Mouse (Mus musculus) CH12.LX (cell line): ENCODE data around the gene Sept9. TPM values are rescaled to one million over a fixed set of nuclear protein-coding genes. Genes with fewer than 3 reads are reported as not detected.

ENCODE experiments used
- DNase-seq: peaks from one replicate; pipeline ENCODE4 v3.0.0-alpha.2; 2013; ENCODE audit errors: extremely low read depth
- H3K27ac ChIP-seq: 2 replicates; pipeline ENCODE4 v1.5.1; 2012; ENCODE audit warnings: low read depth, mild to moderate bottlenecking, control low read depth, moderate library complexity; ENCODE audit not compliant: insufficient read depth
- H3K27me3 ChIP-seq: replicated peaks from 2 replicates; pipeline ENCODE3; 2012; ENCODE audit warnings: inconsistent platforms
- H3K36me3 ChIP-seq, 2 experiments: replicated peaks in 1 of 2; 2 replicates each; pipeline versions ENCODE3 to v1.6.1; 2012; ENCODE audit warnings: inconsistent platforms in 1 of 2, low read length in 1 of 2, mild to moderate bottlenecking in 1 of 2, mixed read lengths in 1 of 2, moderate library complexity in 1 of 2; ENCODE audit not compliant: control insufficient read depth in 1 of 2, insufficient read depth in 1 of 2
- H3K4me1 ChIP-seq, 2 experiments: 2 replicates each; pipeline ENCODE4 v1.6.1; 2012; ENCODE audit warnings: inconsistent platforms in 1 of 2, moderate library complexity in 1 of 2; ENCODE audit not compliant: insufficient read depth in 2 of 2, control insufficient read depth in 1 of 2
- H3K4me2 ChIP-seq: 2 replicates; pipeline ENCODE4 v1.6.1; 2012; ENCODE audit warnings: low read depth, mild to moderate bottlenecking, control low read depth; ENCODE audit not compliant: poor library complexity, insufficient read depth, severe bottlenecking
- H3K4me3 ChIP-seq, 3 experiments: fragments of 150-350 bp in 1 of 3; sonication (generic) in 1 of 3; replicated peaks in 1 of 3; 2 replicates each; pipeline versions ENCODE3 to v1.5.1; 2011 to 2012; ENCODE audit warnings: low read depth in 2 of 3, low read length in 2 of 3, mild to moderate bottlenecking in 2 of 3, moderate library complexity in 2 of 3, control low read depth in 1 of 3, improper control_type of control experiment in 1 of 3, inconsistent platforms in 1 of 3, mixed read lengths in 1 of 3; ENCODE audit not compliant: poor library complexity in 1 of 3
- H3K79me2 ChIP-seq: replicated peaks from 2 replicates; pipeline ENCODE4 v1.6.1; 2012; ENCODE audit warnings: mild to moderate bottlenecking, moderate library complexity; ENCODE audit not compliant: control insufficient read depth, poor library complexity, insufficient read depth, severe bottlenecking; ENCODE audit errors: extremely low read depth
- H3K9ac ChIP-seq: 2 replicates; pipeline ENCODE4 v1.6.1; 2012; ENCODE audit warnings: low read depth, mild to moderate bottlenecking, control low read depth, moderate library complexity; ENCODE audit not compliant: insufficient read depth
- H3K9me3 ChIP-seq: replicated peaks from 2 replicates; pipeline ENCODE3; 2012; ENCODE audit warnings: low read length, inconsistent platforms, mixed read lengths
- BHLHE40 ChIP-seq: IDR thresholded peaks from 2 replicates; pipeline ENCODE4 v1.6.1; 2011; ENCODE audit warnings: mild to moderate bottlenecking, low read depth, low read length, improper control_type of control experiment
- CHD1 ChIP-seq: IDR thresholded peaks from 2 replicates; pipeline ENCODE4 v1.6.1; 2012; ENCODE audit warnings: low read depth, low read length, improper control_type of control experiment, inconsistent platforms
- CHD2 ChIP-seq: IDR thresholded peaks from 2 replicates; pipeline ENCODE4 v1.6.1; 2011; ENCODE audit warnings: low read length, improper control_type of control experiment
- CTCF ChIP-seq, 2 experiments: IDR thresholded peaks in 1 of 2; conservative IDR thresholded peaks in 1 of 2; 2 replicates each; pipeline ENCODE4 v1.5.1; 2011 to 2012; ENCODE audit warnings: low read depth in 2 of 2, low read length in 2 of 2, improper control_type of control experiment in 1 of 2, inconsistent platforms in 1 of 2, mild to moderate bottlenecking in 1 of 2, moderate library complexity in 1 of 2
- ELF1 ChIP-seq: IDR thresholded peaks from 2 replicates; pipeline ENCODE4 v1.6.1; 2014; ENCODE audit warnings: low read depth, mild to moderate bottlenecking, inconsistent platforms, low read length, improper control_type of control experiment
- EP300 ChIP-seq: IDR thresholded peaks from 2 replicates; pipeline ENCODE4 v1.6.1; 2011; ENCODE audit warnings: low read length, improper control_type of control experiment
- ETS1 ChIP-seq: conservative IDR thresholded peaks from 2 replicates; pipeline ENCODE4 v1.6.1; 2012; ENCODE audit warnings: low read depth, mild to moderate bottlenecking, inconsistent platforms, low read length, improper control_type of control experiment, moderate library complexity
- GABPA ChIP-seq: IDR thresholded peaks from 2 replicates; pipeline ENCODE4 v1.6.1; 2012; ENCODE audit warnings: low read depth, low read length, improper control_type of control experiment, inconsistent platforms; ENCODE audit not compliant: insufficient replicate concordance
- HCFC1 ChIP-seq: IDR thresholded peaks from 2 replicates; pipeline ENCODE4 v1.6.1; 2012; ENCODE audit warnings: low read depth, mild to moderate bottlenecking, inconsistent platforms, low read length, improper control_type of control experiment
- JUN ChIP-seq: IDR thresholded peaks from 2 replicates; pipeline ENCODE4 v1.6.1; 2011; ENCODE audit warnings: low read depth, mild to moderate bottlenecking, low read length, improper control_type of control experiment, moderate library complexity; ENCODE audit not compliant: insufficient read depth
- JUND ChIP-seq: conservative IDR thresholded peaks from 2 replicates; pipeline ENCODE4 v1.6.1; 2011; ENCODE audit warnings: low read depth, low read length, improper control_type of control experiment
- MAFK ChIP-seq: IDR thresholded peaks from 2 replicates; pipeline ENCODE4 v1.6.1; 2011; ENCODE audit warnings: low read length, improper control_type of control experiment; ENCODE audit not compliant: insufficient replicate concordance
- MAX ChIP-seq: IDR thresholded peaks from 2 replicates; pipeline ENCODE4 v1.6.1; 2011; ENCODE audit warnings: low read length, improper control_type of control experiment
- MAZ ChIP-seq: IDR thresholded peaks from 2 replicates; pipeline ENCODE4 v1.6.1; 2012; ENCODE audit warnings: low read depth, mild to moderate bottlenecking, inconsistent platforms, low read length, improper control_type of control experiment, moderate library complexity
- MXI1 ChIP-seq: IDR thresholded peaks from 2 replicates; pipeline ENCODE4 v1.6.1; 2011; ENCODE audit warnings: mild to moderate bottlenecking, low read depth, low read length, improper control_type of control experiment
- NELFE ChIP-seq: IDR thresholded peaks from 2 replicates; pipeline ENCODE4 v1.6.1; 2011; ENCODE audit warnings: low read depth, low read length, improper control_type of control experiment
- NRF1 ChIP-seq: IDR thresholded peaks from 2 replicates; pipeline ENCODE4 v1.6.1; 2014; ENCODE audit warnings: low read depth, mild to moderate bottlenecking, inconsistent platforms, low read length, improper control_type of control experiment, moderate library complexity
- POLR2A ChIP-seq: IDR thresholded peaks from 2 replicates; pipeline ENCODE4 v1.6.1; 2011; ENCODE audit warnings: low read depth, mild to moderate bottlenecking, improper control_type of control experiment, low read length
- POLR2AphosphoS2 ChIP-seq: IDR thresholded peaks from 2 replicates; pipeline ENCODE4 v1.6.1; 2011; ENCODE audit warnings: low read depth, low read length, improper control_type of control experiment
- RAD21 ChIP-seq: IDR thresholded peaks from 2 replicates; pipeline ENCODE4 v1.6.1; 2011; ENCODE audit warnings: low read depth, mild to moderate bottlenecking, low read length, improper control_type of control experiment, moderate library complexity
- SMC3 ChIP-seq: IDR thresholded peaks from 2 replicates; pipeline ENCODE4 v1.6.1; 2011; ENCODE audit warnings: low read depth, low read length, improper control_type of control experiment
- TBP ChIP-seq: conservative IDR thresholded peaks from 2 replicates; pipeline ENCODE4 v1.6.1; 2011; ENCODE audit warnings: low read depth, low read length, improper control_type of control experiment
- TCF12 ChIP-seq: IDR thresholded peaks from 2 replicates; pipeline ENCODE4 v1.6.1; 2014; ENCODE audit warnings: low read depth, mild to moderate bottlenecking, inconsistent platforms, low read length, improper control_type of control experiment
- USF1 ChIP-seq: IDR thresholded peaks from 2 replicates; pipeline ENCODE4 v1.6.1; 2014; ENCODE audit warnings: low read depth, mild to moderate bottlenecking, inconsistent platforms, low read length, improper control_type of control experiment
- USF2 ChIP-seq: conservative IDR thresholded peaks from 2 replicates; pipeline ENCODE4 v1.6.1; 2011; ENCODE audit warnings: low read depth, low read length, improper control_type of control experiment
- ZKSCAN1 ChIP-seq: IDR thresholded peaks from 2 replicates; pipeline ENCODE4 v1.6.1; 2012; ENCODE audit warnings: low read depth, inconsistent platforms, low read length, improper control_type of control experiment, borderline replicate concordance
- ZMIZ1 ChIP-seq: IDR thresholded peaks from 2 replicates; pipeline ENCODE4 v1.6.1; 2012; ENCODE audit warnings: low read depth, mild to moderate bottlenecking, inconsistent platforms, low read length, improper control_type of control experiment
- dilution Hi-C: fragments of 300-500 bp; cut with MboI; formaldehyde crosslinking; loops from 2 replicates; pipeline ENCODE4 v1.14.3; 2020; ENCODE audit warnings: low sequenced_read_pairs; ENCODE audit not compliant: extremely low pct_unique_long_range_greater_than_20kb, extremely low pct_ligation_motif_present
- in situ Hi-C: fragments of 300-500 bp; cut with MboI; formaldehyde crosslinking; loops from 3 replicates; pipeline ENCODE4 v1.14.3; 2019; ENCODE audit warnings: low sequenced_read_pairs, low pct_ligation_motif_present, low pct_unique_long_range_greater_than_20kb, mixed read lengths
- polyA plus RNA-seq: library from polyadenylated mRNA; unstranded; fragments of >175 nt; gene quantifications from 2 replicates; pipeline ENCODE4 v1.2.1, GENCODE M21; 2012; ENCODE audit warnings: low read depth; ENCODE audit not compliant: insufficient read length
- total RNA-seq, 2 experiments: library from RNA; depleted of rRNA; stranded (reverse); fragments of 300-350 nt in 1 of 2; fragments of >200 nt in 1 of 2; gene quantifications; 2 replicates each; pipeline ENCODE4 v1.2.3; 2012 to 2014

The Sept9 gene
- total and polyA plus RNA-seq, 3 experiments: 47.6 to 128 (median 110) TPM

DNA sequence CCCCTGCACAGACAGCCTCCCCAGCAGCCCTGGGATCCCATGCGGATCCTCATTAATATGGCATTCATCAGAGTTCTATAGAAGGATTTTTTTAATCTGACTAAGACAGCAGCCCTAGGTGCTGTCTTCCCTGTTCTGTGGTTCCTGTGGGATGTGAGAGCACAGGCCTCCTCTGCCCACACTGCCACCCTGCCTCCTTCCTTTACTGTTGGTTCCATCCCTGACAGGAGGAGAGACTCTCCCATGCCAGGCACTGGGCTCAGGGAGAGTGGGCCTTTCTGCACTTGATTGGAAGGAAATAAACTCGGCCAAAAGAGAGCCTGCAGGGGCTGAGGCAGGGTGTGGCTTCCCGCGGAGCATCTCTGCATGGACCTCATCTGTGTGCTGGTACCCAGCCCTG is 174.4 kb downstream of the Sept9 start:
- no peaks in the 10 kb centered on the region for H3K79me2 ChIP-seq
- TF ChIP-seq JUN: no peak
- TF ChIP-seq TBP: no peak
- TF ChIP-seq CHD1: no peak
- TF ChIP-seq BHLHE40: no peak
- no peak for TF ChIP-seq POLR2A
- no peak for TF ChIP-seq ZKSCAN1
- TF ChIP-seq SMC3: no peak
- no peak for TF ChIP-seq MAX
- TF ChIP-seq CHD2: no peak
- TF ChIP-seq USF2: no peak
- no peak for TF ChIP-seq TCF12
- no peak for TF ChIP-seq RAD21
- TF ChIP-seq JUND: no peak
- no peak for TF ChIP-seq POLR2AphosphoS2
- no peak for TF ChIP-seq EP300
- no peak for TF ChIP-seq ELF1
- no peak for TF ChIP-seq CTCF (conservative IDR thresholded peaks at IDR 0.05 in 1 of 2, IDR thresholded peaks at IDR 0.05 in 1 of 2; ENCODE audit: low read depth in 2 of 2, low read length in 2 of 2)
- TF ChIP-seq ETS1: no peak
- no peak for TF ChIP-seq GABPA
- no peaks in the 10 kb centered on the region for H3K4me1 ChIP-seq
- H3K27me3 ChIP-seq: peaks cover 27% of the 10 kb centered on the region
- H3K9ac ChIP-seq: no peak overlapping the region
- no peak overlapping the region for H3K27ac ChIP-seq
- dilution Hi-C loops: loop anchor here (25.0 kb wide), 1 partner anchor 137 kb away; no protein-coding TSS in a partner anchor
- H3K36me3 ChIP-seq: no peaks in the 10 kb centered on the region
- no peak overlapping the region for H3K4me3 ChIP-seq
- H3K9me3 ChIP-seq: peaks cover 2% of the 10 kb centered on the region
- in situ Hi-C loops: no loop called here
- no peak for DNase-seq
- no peak overlapping the region for H3K4me2 ChIP-seq

DNA sequence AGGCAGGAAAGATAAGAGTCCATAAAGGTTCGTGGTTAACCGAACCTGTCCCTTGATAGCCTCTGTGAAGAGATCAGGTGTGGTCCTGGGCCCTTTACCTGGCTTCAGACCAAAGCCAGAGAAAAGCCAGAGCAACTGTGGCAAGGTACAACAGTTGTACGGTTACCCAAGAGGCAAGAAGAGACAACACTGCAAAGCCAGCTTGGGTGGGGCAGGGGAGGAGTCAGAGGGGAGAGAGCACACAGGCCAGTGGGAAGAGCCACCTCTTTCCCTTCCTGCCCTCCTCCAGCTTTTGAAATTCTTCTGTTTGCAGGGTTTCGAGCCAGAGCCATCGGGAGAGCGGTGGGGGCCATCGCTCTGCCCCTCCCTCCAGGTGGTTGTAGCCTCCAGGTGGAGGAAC is 174.8 kb downstream of the Sept9 start:
- H3K4me2 ChIP-seq: no peak overlapping the region
- TF ChIP-seq CTCF (conservative IDR thresholded peaks at IDR 0.05 in 1 of 2, IDR thresholded peaks at IDR 0.05 in 1 of 2; ENCODE audit: low read depth in 2 of 2, low read length in 2 of 2) (no peak), MAFK (no peak), HCFC1 (no peak), POLR2A (no peak), TCF12 (no peak), CHD1 (no peak), ZMIZ1 (no peak), NRF1 (no peak), CHD2 (no peak), USF2 (no peak), USF1 (no peak), TBP (no peak), MAZ (no peak), MAX (no peak), MXI1 (no peak), BHLHE40 (no peak), NELFE (no peak), SMC3 (no peak)
- H3K4me3 ChIP-seq: no peak overlapping the region
- no peaks in the 10 kb centered on the region for H3K36me3 ChIP-seq
- H3K27ac ChIP-seq: no peak overlapping the region
- no peak overlapping the region for H3K9ac ChIP-seq
- H3K4me1 ChIP-seq: no peaks in the 10 kb centered on the region
- H3K9me3 ChIP-seq: peaks cover 2% of the 10 kb centered on the region
- H3K27me3 ChIP-seq: peaks cover 31% of the 10 kb centered on the region
- no peaks in the 10 kb centered on the region for H3K79me2 ChIP-seq
- no peak for DNase-seq
- in situ Hi-C loops (no loop called here), dilution Hi-C loops (loop anchor here (25.0 kb wide), 1 partner anchor 137 kb away; no protein-coding TSS in a partner anchor)
